Mouse (Mus musculus): ENCODE results near the gene Csnk1g2.
"Not testable (repeated sequence)": the region's sequence is repeated elsewhere in the genome, so short reads cannot be mapped to it uniquely, and the experiment has no call there.

The Csnk1g2 gene

GRCm38 (mm10) chr10:80602698-80603325 is 19.8 kb upstream of the Csnk1g2 start, which contains the start of the genes Scamp4 and Adat3:
Gene Scamp4, plus strand, starts transcription at chr10:80602872.
Gene Adat3, plus strand, starts transcription at chr10:80602880.
- peak; percentile 96 for DNase-seq

DNA sequence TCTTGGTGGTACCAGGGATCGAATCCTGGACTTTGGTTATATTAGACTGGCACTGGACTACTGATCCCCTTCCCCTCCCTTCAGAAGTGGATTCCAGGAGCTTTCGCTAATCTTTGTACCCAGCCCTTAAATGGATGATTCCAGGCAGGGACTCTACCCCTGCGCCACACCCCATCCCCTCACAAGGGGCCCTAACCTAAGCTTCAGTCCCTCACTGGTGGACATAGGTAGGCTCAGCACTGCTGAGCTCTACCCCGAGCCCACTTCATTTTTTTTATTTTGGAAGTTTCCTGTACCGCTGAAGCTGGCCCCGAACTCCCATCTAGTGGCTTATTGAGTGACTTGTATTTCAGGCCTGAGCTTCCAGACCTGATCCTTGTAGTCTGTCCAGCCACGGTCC is 19.3 kb upstream of the Csnk1g2 start:
- no peak for DNase-seq

- peak; percentile 54 for DNase-seq
Observed at GRCm38 (mm10) chr10:80604001-80604509, 18.6 kb upstream of the Csnk1g2 start.

- DNase-seq, result peak; percentile 11
Observed at GRCm38 (mm10) chr10:80604988-80605387, 17.6 kb upstream of the Csnk1g2 start.

- DNase-seq, result not testable (repeated sequence)
Observed at GRCm38 (mm10) chr10:80605721-80606120, 16.9 kb upstream of the Csnk1g2 start, which contains the start of gene Gm49322. Gene Gm49322, plus strand, starts transcription at chr10:80606021.

- peak; percentile 76 for DNase-seq
Observed at GRCm38 (mm10) chr10:80606306-80606705, 16.3 kb upstream of the Csnk1g2 start.

GRCm38 (mm10) chr10:80606737-80607350 is 15.8 kb upstream of the Csnk1g2 start:
- no peak for DNase-seq

DNA sequence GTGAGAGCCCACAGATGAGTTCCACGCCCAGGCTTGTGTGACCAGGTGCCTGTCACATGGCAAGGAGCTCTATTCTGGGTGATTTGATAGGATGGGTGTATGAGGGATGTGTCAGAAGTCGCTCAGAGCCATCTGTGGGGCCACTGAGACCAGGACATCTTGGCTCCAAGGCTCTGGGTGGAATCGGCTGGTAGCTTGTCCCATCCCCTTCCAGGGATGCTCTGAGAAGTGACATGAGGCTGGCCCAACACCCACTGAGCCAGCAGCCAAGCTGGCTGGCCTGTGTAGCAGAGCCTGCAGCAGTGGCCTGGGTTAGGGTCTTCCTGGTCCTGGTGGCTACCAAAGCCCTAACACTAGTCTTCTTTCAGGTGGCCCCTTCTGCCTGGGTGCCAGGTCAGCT is 14.2 kb upstream of the Csnk1g2 start:
- DNase-seq, result peak; percentile 3

GRCm38 (mm10) chr10:80609269-80609924 is 13.2 kb upstream of the Csnk1g2 start:
- DNase-seq, result no peak

- peak; percentile 5 for DNase-seq
Observed at GRCm38 (mm10) chr10:80610116-80610785, 12.4 kb upstream of the Csnk1g2 start.

GRCm38 (mm10) chr10:80611024-80611423 is 11.6 kb upstream of the Csnk1g2 start:
- peak; percentile 89 for DNase-seq

- DNase-seq, result no peak
Observed at GRCm38 (mm10) chr10:80611905-80612304, 10.7 kb upstream of the Csnk1g2 start.

GRCm38 (mm10) chr10:80613821-80614220 is 8.8 kb upstream of the Csnk1g2 start:
- no peak for DNase-seq

- peak; percentile 60 for DNase-seq
Observed at GRCm38 (mm10) chr10:80614351-80614750, 8.3 kb upstream of the Csnk1g2 start.

GRCm38 (mm10) chr10:80618181-80618580 is 4.5 kb upstream of the Csnk1g2 start:
- DNase-seq, result peak; percentile 86

DNA sequence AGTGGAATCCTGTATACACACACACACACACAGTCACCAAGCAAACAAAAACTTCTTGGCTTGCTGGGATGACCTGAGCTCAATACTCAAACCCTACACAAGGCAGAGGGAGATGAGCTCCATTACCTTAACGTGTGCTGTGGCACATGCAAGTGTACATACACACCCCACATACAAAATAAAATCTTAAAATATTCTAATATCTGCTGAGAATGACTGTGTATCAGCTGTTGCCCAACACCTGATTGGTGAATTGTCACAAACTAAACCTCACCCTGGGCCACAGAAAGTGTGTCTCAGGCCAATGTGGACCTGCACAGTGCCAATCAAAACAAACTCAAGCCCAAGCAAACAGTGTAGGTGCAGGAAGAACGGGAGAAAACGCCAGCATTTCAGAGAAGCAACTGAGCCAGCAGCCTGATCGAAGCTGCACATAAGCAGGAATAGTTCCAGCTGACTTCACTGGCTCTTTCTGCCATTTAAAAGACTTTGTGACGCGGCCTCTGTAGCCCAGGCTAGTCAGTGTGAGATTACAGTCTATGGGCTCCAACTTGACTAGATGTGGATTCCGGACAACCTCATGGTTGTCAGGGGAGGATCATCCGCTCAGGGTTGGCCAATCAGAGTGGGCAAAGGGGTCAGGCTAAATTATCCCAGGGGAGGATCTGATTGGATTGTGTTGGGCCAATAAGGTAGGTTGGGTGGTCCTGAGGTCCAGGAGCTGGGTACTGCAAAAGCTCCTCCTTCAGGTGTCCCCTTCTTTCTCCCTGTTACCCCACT is 3.0 kb upstream of the Csnk1g2 start:
- DNase-seq, result no peak

DNA sequence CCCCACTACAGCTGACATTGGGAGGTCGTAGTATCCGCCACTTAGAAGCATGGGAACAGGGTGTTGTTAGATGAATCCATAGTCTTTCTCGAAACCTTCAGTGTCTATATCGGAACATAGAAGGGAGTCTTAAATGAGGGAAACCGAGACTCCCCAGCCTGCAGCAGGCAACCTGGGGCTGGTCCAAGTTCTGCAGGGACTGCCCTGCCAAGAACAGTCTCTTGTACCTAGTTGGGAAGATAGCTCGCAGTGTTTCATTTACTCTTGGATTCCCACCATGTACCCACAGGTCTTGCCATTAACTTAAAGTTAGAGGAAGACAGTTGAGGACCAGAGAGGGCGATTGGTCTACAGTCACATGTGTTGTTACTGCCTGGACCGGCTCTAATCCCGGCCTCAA is 2.3 kb upstream of the Csnk1g2 start:
- DNase-seq, result no peak

DNA sequence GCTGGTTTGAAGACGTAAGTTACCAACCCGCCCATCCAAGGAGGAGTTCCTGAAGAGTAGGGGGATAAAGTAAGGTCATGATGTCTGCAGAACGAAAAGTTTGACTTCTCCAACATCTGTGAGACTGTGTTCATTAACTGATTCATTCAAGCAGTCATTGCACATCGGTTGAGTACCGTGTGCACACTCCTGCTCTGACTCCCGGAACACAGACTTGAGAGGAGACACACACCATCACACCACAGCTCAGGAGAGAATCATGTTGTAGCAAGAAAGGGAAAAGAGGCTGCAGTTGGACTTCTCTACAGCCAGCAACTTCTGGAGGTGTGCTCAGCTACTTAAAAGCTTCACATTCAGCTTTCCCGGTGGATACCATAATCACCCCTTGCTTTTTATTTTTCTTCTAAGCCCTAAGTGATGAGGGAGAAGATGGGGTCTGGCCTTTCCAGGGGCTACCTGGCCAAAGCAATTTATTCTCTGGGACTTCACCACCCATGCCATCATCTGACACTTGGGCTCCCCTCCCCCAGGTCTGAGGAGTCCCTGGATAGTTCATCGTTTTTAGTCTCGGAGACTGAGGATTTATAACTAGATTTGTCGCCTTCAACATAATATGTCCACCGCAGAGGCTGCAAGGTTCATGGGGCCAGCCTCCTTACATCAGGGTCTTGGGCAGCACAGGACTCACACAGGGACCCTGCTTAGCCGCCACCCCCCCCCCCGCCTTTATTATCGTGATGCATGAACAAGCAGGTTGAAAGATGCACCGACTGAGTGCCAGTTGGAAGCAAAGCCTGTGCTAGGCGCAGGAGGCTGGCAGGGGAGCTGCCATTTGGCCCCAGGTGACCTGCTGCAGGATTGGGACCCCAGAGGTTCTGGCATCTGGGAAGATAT is 1.6 kb upstream of the Csnk1g2 start:
- peak; percentile 43 for DNase-seq

- DNase-seq, result no peak
Observed at GRCm38 (mm10) chr10:80621690-80621939, 1.0 kb upstream of the Csnk1g2 start.

DNA sequence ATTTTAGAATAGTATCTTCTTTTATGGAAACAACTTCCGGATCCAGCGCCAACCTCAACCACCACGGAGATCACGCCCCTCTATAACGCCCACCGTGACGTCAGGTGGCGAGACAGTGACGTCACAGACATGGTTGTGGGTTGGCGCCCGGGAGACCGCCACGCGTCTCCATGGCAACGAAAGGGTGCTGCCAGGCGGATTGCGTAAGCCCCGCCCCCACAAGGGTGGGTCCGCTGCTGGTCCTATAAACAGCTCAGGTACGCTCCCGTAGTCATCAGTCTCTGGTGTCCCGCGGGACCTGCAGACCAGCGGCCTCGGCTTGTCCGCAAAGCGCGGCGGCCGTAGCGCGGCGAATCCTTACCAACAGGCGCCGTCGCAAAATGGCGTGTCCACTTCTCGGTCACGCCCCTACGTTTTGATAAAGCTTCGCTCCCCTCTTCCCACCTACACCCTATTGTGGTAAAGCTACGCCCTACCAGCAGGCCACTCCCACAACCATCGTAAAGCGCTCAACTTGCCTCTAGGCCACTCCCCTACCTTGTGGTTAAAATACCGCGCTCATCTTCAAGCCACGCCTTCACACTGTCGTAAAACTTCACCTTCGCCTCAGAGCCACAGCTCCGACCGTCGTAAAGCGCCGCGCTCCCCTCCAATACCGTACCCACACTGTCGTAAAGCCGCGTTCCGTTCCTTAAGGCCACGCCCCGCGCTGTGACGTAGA is 538 bp upstream of the Csnk1g2 start:
- DNase-seq, result peak; percentile 99
